Mouse (Mus musculus) yolk sac, embryonic 10.5 days (tissue): ENCODE data around the gene Fsd1l.
"Not testable (repeated sequence)": the region's sequence is repeated elsewhere in the genome, so short reads cannot be mapped to it uniquely, and the experiment has no call there.

ENCODE experiments used
- DNase-seq: peaks from one replicate; pipeline ENCODE4 v3.0.0-alpha.2; 2017; ENCODE audit warnings: low spot score

Gene Fsd1l

DNA sequence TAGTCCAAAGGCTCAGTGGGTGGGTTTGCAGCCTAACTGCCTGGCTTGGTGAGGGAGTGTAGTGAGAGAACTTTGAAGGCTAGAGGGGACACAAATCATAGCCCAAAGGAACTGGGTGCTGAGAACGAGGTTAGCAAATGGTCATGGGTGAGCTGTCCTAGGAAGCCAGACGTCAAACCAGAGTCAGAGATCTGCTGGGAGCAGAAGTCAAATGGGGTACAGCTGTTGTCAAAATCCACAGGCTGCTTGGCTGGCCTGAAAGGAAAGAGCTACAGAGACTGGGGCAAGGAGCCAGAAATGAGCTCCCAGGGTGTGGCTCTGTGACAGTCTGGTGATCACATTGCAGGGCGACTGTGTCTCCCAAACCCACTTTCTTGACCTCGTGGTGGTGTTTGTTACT lies 2.3 kb upstream of the Fsd1l start:
- no peak for DNase-seq

- no peak for DNase-seq
Measured at GRCm38 (mm10) chr4:53630963-53631315, 332 bp upstream of the Fsd1l start.

GRCm38 (mm10) chr4:53632011-53632349 lies 709 bp downstream of the Fsd1l start:
- no peak for DNase-seq

DNA sequence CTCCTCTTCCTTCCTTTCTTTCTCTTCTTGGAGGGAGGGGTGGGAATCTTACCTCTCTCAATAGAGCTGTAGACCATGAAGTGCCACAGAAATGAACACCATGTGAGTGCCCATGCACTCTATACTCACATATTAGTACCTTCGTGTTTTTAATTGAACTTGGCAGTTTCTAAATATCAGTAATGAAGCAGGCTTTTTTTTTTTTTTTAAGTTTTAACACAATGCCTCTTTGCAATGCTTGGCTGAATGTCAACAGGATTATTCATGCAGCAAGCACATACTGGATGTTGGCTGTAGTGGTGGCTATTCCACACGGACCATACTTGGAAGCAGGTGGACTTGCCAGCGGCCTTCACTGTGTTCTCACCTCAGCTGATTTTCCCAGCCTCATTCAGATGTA lies 4.1 kb downstream of the Fsd1l start:
- DNase-seq: no peak

- DNase-seq: no peak
Measured at GRCm38 (mm10) chr4:53637269-53637909, 6.1 kb downstream of the Fsd1l start.

DNA sequence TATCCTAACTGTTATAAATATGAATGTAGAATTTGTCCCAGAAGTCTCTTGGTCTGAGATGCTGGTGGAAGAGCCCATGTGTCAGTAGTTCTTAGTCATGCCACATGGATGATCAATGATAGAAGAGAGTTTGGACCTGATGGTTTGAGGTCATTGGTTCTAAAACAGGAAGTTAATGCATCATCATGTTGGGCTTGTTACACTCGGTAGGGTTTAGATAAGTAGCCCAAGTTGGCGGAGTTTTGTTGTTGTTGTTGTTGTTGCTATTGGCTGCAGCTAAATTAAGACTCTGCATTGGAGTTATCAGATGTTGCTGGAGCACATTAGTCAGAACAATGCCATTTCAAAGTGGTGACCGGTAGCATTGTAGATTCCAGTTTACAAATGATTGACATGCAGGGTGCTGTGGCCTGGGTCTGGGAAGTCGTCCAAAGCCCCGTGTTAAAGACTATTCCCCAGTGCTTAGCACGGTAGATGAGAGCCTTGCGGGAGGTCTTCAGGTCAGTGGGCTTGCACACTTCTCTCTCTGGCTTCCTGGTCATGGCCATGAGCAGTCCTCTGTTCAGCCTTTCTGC lies 7.4 kb downstream of the Fsd1l start:
- no peak for DNase-seq

GRCm38 (mm10) chr4:53658029-53658428 lies 26.8 kb downstream of the Fsd1l start:
- no peak for DNase-seq

- DNase-seq: no peak
Measured at GRCm38 (mm10) chr4:53660711-53661110, 29.4 kb downstream of the Fsd1l start.

GRCm38 (mm10) chr4:53682092-53682491 lies 50.8 kb downstream of the Fsd1l start:
- DNase-seq: no peak

DNA sequence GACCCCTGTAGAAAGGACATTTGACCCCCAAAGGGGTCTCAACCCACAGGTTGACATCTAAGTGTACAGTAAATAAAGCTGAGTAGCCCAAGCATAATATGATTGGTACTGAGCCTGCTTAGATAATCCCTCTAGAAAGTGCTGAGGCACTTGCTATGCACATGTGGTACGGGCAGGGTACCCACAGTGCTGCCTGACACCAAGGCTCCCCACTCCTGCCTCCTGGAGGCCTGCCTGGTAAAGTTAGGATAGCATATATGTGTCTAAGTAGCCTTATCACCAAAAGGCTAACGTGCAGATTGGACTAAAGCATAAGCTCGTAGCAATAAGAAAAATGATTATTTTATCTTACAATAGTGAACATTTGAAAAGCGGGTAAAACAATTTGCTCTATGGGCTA lies 57.7 kb downstream of the Fsd1l start:
- DNase-seq: no peak

DNA sequence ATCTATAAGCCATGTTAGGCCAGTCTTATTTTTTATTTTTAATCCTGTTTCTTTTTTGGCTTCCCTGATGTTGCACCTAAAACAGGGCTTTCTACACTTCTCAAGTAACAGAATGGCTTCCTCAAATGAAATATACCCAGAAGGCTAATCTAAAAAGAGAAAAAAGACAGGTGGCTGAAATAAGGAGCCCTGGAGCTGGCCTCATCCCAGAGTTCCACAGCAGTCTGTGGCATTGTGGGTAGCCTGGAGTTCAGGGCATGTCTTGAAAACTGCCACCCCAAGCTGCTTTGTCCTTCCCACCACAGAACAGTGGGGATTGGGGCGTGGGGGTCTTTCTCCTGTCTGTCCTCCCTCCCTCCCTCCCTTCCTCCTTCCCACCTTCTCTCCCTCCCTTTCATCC lies 60.1 kb downstream of the Fsd1l start:
- no peak for DNase-seq

GRCm38 (mm10) chr4:53709166-53709565 lies 77.9 kb downstream of the Fsd1l start:
- DNase-seq: not testable (repeated sequence)

GRCm38 (mm10) chr4:53710021-53710420 lies 78.8 kb downstream of the Fsd1l start:
- no peak for DNase-seq

- DNase-seq: no peak
Measured at GRCm38 (mm10) chr4:53710555-53711328, 79.5 kb downstream of the Fsd1l start.

GRCm38 (mm10) chr4:53713704-53714050 lies 82.4 kb downstream of the Fsd1l start, which contains the start of gene Fktn:
Gene Fktn, plus strand, starts transcription at chr4:53713998.
- DNase-seq: no peak

GRCm38 (mm10) chr4:53714051-53714814 lies 83.0 kb downstream of the Fsd1l start:
- DNase-seq: peak; percentile 88

- no peak for DNase-seq
Measured at GRCm38 (mm10) chr4:53715977-53716376, 84.7 kb downstream of the Fsd1l start.

- DNase-seq: no peak
Measured at GRCm38 (mm10) chr4:53717546-53717945, 86.3 kb downstream of the Fsd1l start.

GRCm38 (mm10) chr4:53718261-53718660 lies 87.0 kb downstream of the Fsd1l start:
- DNase-seq: no peak

- no peak for DNase-seq
Measured at GRCm38 (mm10) chr4:53722506-53722905, 91.2 kb downstream of the Fsd1l start.

DNA sequence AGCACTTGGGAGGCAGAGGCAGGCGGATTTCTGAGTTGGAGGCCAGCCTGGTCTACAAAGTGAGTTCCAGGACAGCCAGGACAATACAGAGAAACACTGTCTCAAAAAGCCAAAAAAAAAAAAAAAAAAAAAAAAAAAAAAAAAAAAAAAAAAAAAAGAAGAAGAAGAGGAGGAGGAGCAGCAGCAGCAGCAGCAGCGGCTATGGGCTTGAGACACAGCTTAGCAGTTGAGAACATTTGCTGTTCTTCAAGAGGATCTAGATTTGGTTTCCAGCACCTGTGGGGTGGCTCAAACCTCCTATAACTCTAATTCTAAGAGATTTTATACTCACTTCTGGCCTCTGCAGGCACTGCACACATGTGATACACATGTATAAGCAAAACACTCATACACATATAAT lies 94.8 kb downstream of the Fsd1l start:
- DNase-seq: not testable (repeated sequence)

- no peak for DNase-seq
Measured at GRCm38 (mm10) chr4:53728121-53728520, 96.8 kb downstream of the Fsd1l start.
